Mouse (Mus musculus) liver, embryonic 14.5 days (tissue): ENCODE results near the gene Pttg1ip.

Experiments
- CTCF ChIP-seq: IDR thresholded peaks from 2 replicates; pipeline ENCODE4 v1.5.1; 2016; ENCODE audit warnings: antibody characterized with exemption, low read depth, control low read depth
- EP300 ChIP-seq: IDR thresholded peaks from 2 replicates; pipeline ENCODE4 v1.6.1; 2016; ENCODE audit warnings: antibody characterized with exemption, low read depth

- TF ChIP-seq CTCF: peak; percentile 42
- no peak for TF ChIP-seq EP300
Measured at GRCm38 (mm10) chr10:77616166-77616565, 34.6 kb downstream of the Pttg1ip start.
